Mouse (Mus musculus): Measurements from ENCODE around the gene AC131692.1.

GRCm38 (mm10) chr19:6141394-6141749 is 47.2 kb downstream of the AC131692.1 start, which contains the start of gene Arl2:
- TF ChIP-seq POLR2A (IDR thresholded peaks at IDR 0.05; ENCODE audit: insufficient read depth, low read length): no peak
- TF ChIP-seq CTCF (IDR thresholded peaks at IDR 0.05; ENCODE audit: low read depth, low read length): peak; percentile 52
- TF ChIP-seq EP300 (IDR thresholded peaks at IDR 0.05; ENCODE audit: insufficient read depth, low read depth, low read length): no peak

Measured in ES-Bruce4 (cell line).